Comparison of ENCODE assay signal across 8 mouse cellular contexts in the genomic region with DNA sequence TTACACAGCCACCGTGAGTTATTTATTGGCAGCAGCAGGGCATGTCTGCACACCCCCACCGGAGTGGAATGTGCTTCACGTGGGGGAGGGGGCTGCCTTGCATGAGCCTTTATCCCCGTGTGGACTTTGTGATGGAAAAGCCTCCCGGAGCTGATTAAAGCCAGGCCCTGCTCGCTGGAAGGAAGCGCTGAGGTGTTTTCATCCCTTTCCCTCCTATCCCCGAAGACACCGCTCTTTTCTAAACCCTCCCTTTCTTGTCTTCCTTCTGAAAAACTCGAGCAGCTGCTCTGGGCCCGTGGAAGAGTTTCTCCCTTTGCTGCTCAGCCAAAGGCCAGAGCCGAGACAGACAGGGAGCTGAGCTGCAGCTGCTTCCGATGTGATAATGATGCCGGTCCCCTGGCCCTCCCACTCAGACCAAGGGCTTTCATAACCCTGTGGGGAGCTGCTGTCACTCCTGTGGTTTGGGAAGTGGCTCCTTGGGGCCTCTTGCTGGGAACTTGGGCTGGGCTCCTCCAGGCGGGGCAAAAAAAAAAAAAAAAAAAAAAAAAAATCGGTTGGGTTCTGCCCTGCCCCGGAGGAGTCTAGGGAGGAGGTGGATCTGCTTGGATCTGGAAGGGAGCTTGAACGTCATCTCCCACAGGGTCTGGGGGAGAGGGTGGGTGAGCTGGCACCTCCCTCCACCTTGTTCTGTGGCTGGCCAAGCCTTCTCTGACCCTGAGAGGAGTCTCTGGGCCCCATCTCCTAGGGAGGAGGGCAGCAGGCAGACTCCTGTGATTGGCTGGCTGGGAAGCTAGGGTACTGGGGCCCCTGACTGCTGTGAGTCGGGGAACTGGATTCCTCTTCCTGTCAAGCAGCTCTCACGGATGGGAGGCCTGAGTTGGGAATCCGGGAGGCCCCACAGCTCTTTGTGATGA. TPM values are rescaled to one million over a fixed set of nuclear protein-coding genes. Genes with fewer than 3 reads are reported as not detected.
A peak's percentile ranks its signal among the peaks of the same experiment; 100 is the strongest.
DNase-seq lines count a peak whose midpoint lies in the region; ATAC-seq and TF ChIP-seq lines count a peak whose summit lies in the region.

No protein-coding gene starts in this region.

- H3K9me3 ChIP-seq in forebrain, embryonic 12.5 days: no peaks in the 10 kb centered on the region
- no peaks in the 10 kb centered on the region for H3K9me3 ChIP-seq in hindbrain, embryonic 11.5 days (ENCODE audit: control insufficient read depth, low read length)
- no peaks in the 10 kb centered on the region for H3K9me3 ChIP-seq in midbrain, embryonic 16.5 days (replicated peaks; ENCODE audit: control insufficient read depth, low read length, poor library complexity, severe bottlenecking)

- peaks cover 24% of the 10 kb centered on the region for H3K79me3 ChIP-seq in C2C12 (ENCODE audit: low read depth)

- H3K79me2 ChIP-seq in C2C12 (ENCODE audit: control insufficient read depth, insufficient read depth): peaks cover 34% of the 10 kb centered on the region

- H3ac ChIP-seq in C2C12 (ENCODE audit: control insufficient read depth, insufficient read length, low read depth): peak overlapping the region; percentile 69

- peak overlapping the region; percentile 96 for H3K27ac ChIP-seq in forebrain, embryonic 12.5 days
- H3K27ac ChIP-seq in hindbrain, embryonic 11.5 days (ENCODE audit: low read depth, low read length): peak overlapping the region; percentile 92
- peak overlapping the region; percentile 69 for H3K27ac ChIP-seq in midbrain, embryonic 16.5 days (ENCODE audit: low read length)

- peaks cover 32% of the 10 kb centered on the region for H3K36me3 ChIP-seq in C2C12 (ENCODE audit: control insufficient read depth, insufficient read depth)
- peaks cover 24% of the 10 kb centered on the region for H3K36me3 ChIP-seq in forebrain, embryonic 12.5 days (replicated peaks)
- no peaks in the 10 kb centered on the region for H3K36me3 ChIP-seq in hindbrain, embryonic 11.5 days (ENCODE audit: control insufficient read depth, insufficient read depth, low read length)
- no peaks in the 10 kb centered on the region for H3K36me3 ChIP-seq in midbrain, embryonic 16.5 days (ENCODE audit: control insufficient read depth, insufficient read depth, low read length)

- no peak for TF ChIP-seq CTCF in C2C12 (IDR thresholded peaks at IDR 0.05; ENCODE audit: control insufficient read depth, insufficient read depth, insufficient read length)

- H3K4me3 ChIP-seq in C2C12 (ENCODE audit: insufficient read depth, poor library complexity, severe bottlenecking): peak overlapping the region; percentile 84
- H3K4me3 ChIP-seq in forebrain, embryonic 12.5 days (replicated peaks): peak overlapping the region; percentile 77
- H3K4me3 ChIP-seq in hindbrain, embryonic 11.5 days (ENCODE audit: low read depth, low read length): peak overlapping the region; percentile 65
- H3K4me3 ChIP-seq in midbrain, embryonic 16.5 days (ENCODE audit: low read depth, low read length): peak overlapping the region; percentile 71

- no peaks in the 10 kb centered on the region for H3K27me3 ChIP-seq in C2C12 (ENCODE audit: control insufficient read depth, insufficient read depth, insufficient read length)
- no peaks in the 10 kb centered on the region for H3K27me3 ChIP-seq in forebrain, embryonic 12.5 days
- H3K27me3 ChIP-seq in hindbrain, embryonic 11.5 days (ENCODE audit: control insufficient read depth, insufficient read depth, low read length): no peaks in the 10 kb centered on the region
- H3K27me3 ChIP-seq in midbrain, embryonic 16.5 days (ENCODE audit: control insufficient read depth, insufficient read depth, low read depth, low read length): no peaks in the 10 kb centered on the region

- peaks cover 49% of the 10 kb centered on the region for H3K4me1 ChIP-seq in forebrain, embryonic 12.5 days
- H3K4me1 ChIP-seq in hindbrain, embryonic 11.5 days (replicated peaks; ENCODE audit: control insufficient read depth, insufficient read depth, low read length): peaks cover 13% of the 10 kb centered on the region
- peaks cover 30% of the 10 kb centered on the region for H3K4me1 ChIP-seq in midbrain, embryonic 16.5 days (ENCODE audit: control insufficient read depth, insufficient read depth, low read length)

- peak; percentile 77 for DNase-seq in adrenal gland, postnatal 10 days
- DNase-seq in hindbrain, embryonic 11.5 days (ENCODE audit: low spot score): peak; percentile 71
- peak; percentile 93 for DNase-seq in liver
- peak; percentile 69 to 76 for DNase-seq in thymus, adult 18-20 months
- no peak for DNase-seq in frontal cortex, postnatal 25 days (ENCODE audit: low spot score in 2 of 2)

- 0% methylated on average over 21 of the region's 21 CpGs for WGBS in forebrain, embryonic 12.5 days
- WGBS in hindbrain, embryonic 11.5 days: under 1% methylated on average over 21 of the region's 21 CpGs
- 1% methylated on average over 20 of the region's 21 CpGs for WGBS in midbrain, embryonic 16.5 days

- peak; percentile 44 for ATAC-seq in forebrain, embryonic 12.5 days (ENCODE audit: low FRiP score)
- ATAC-seq in hindbrain, embryonic 11.5 days (ENCODE audit: low FRiP score): peak; percentile 68
- ATAC-seq in midbrain, embryonic 16.5 days: peak; percentile 25; the same call in 1 of the 2 replicates

- H3K9ac ChIP-seq in forebrain, embryonic 12.5 days: peak overlapping the region; percentile 84
- H3K9ac ChIP-seq in hindbrain, embryonic 11.5 days (ENCODE audit: low read depth, low read length): peak overlapping the region; percentile 64
- H3K9ac ChIP-seq in midbrain, embryonic 16.5 days (ENCODE audit: low read depth, low read length): peak overlapping the region; percentile 68

- H3K4me2 ChIP-seq in forebrain, embryonic 12.5 days: peak overlapping the region; percentile 93
- peak overlapping the region; percentile 78 for H3K4me2 ChIP-seq in hindbrain, embryonic 11.5 days (replicated peaks; ENCODE audit: low read depth, low read length)
- peak overlapping the region; percentile 99 for H3K4me2 ChIP-seq in midbrain, embryonic 16.5 days (ENCODE audit: low read length)

TF ChIP-seq in C2C12, 6 proteins besides CTCF, POLR2A, EP300 and RAD21:
- TF ChIP-seq CEBPB (IDR thresholded peaks at IDR 0.05; ENCODE audit: low read depth): peak; percentile 28
- peak; percentile 76 for TF ChIP-seq MYOD1 (IDR thresholded peaks at IDR 0.05; ENCODE audit: control insufficient read depth, insufficient read length, low read depth)
- TF ChIP-seq MAX (IDR thresholded peaks at IDR 0.05): no peak
- no peak for TF ChIP-seq MYOG (IDR thresholded peaks at IDR 0.05; ENCODE audit: control insufficient read depth, extremely low read depth, insufficient read length)
- no peak for TF ChIP-seq FOSL1 (IDR thresholded peaks at IDR 0.05; ENCODE audit: insufficient read depth, low read length, poor library complexity, severe bottlenecking)
- TF ChIP-seq USF1 (IDR thresholded peaks at IDR 0.05; ENCODE audit: low read depth): no peak

RNA-seq across cellular contexts. Expression of a gene that starts 15.8 kb away (rescaled TPM):
- 42.6 TPM for polyA plus RNA-seq in C2C12 (2012; fragmentation: generic; extraction: Trizol)
- 10 to 100 TPM; 14.1 to 16.6 TPM for total RNA-seq in adrenal gland, postnatal 10 days (2021)
- polyA plus RNA-seq in forebrain, embryonic 12.5 days (2016; fragmentation: Nextera tagmentation; extraction: Ambion mirVana): 32.7 and 33.7 TPM in 2 replicates
- 30.8 and 31.0 TPM in 2 replicates for polyA plus RNA-seq in hindbrain, embryonic 11.5 days (2014; fragmentation: Nextera tagmentation; extraction: Ambion mirVana)
- 38.6 and 40.7 TPM in 2 replicates for polyA plus RNA-seq in midbrain, embryonic 16.5 days (2015; fragmentation: Nextera tagmentation; extraction: Ambion mirVana)

RNA-seq across cellular contexts. Expression of a gene that starts 15.9 kb away (rescaled TPM):
- 25.8 TPM for polyA plus RNA-seq in C2C12 (2012; fragmentation: generic; extraction: Trizol)
- 10 to 100 TPM; 38.1 to 39.8 TPM for total RNA-seq in adrenal gland, postnatal 10 days (2021)
- polyA plus RNA-seq in forebrain, embryonic 12.5 days (2016; fragmentation: Nextera tagmentation; extraction: Ambion mirVana): 38.5 and 41.5 TPM in 2 replicates
- 44.6 and 44.8 TPM in 2 replicates for polyA plus RNA-seq in hindbrain, embryonic 11.5 days (2014; fragmentation: Nextera tagmentation; extraction: Ambion mirVana)
- 47.0 and 47.7 TPM in 2 replicates for polyA plus RNA-seq in midbrain, embryonic 16.5 days (2015; fragmentation: Nextera tagmentation; extraction: Ambion mirVana)

RNA-seq across cellular contexts. Expression of a gene that starts 15.9 kb away (rescaled TPM):
- 1.3 TPM for polyA plus RNA-seq in C2C12 (2012; fragmentation: generic; extraction: Trizol)
- 1 to 10 TPM; 2.8 to 5.5 TPM for total RNA-seq in adrenal gland, postnatal 10 days (2021)
- polyA plus RNA-seq in forebrain, embryonic 12.5 days (2016; fragmentation: Nextera tagmentation; extraction: Ambion mirVana): 1.6 and 2.7 TPM in 2 replicates
- polyA plus RNA-seq in hindbrain, embryonic 11.5 days (2014; fragmentation: Nextera tagmentation; extraction: Ambion mirVana): 1.3 and 1.7 TPM in 2 replicates
- 1.3 and 2.0 TPM in 2 replicates for polyA plus RNA-seq in midbrain, embryonic 16.5 days (2015; fragmentation: Nextera tagmentation; extraction: Ambion mirVana)

RNA-seq across cellular contexts. Expression of a gene that starts 35.0 kb away (rescaled TPM):
- 3.2 TPM for polyA plus RNA-seq in C2C12 (2012; fragmentation: generic; extraction: Trizol)
- 1 to 10 TPM; 6.8 to 9.0 TPM for total RNA-seq in adrenal gland, postnatal 10 days (2021)
- polyA plus RNA-seq in forebrain, embryonic 12.5 days (2016; fragmentation: Nextera tagmentation; extraction: Ambion mirVana): 11.1 and 12.2 TPM in 2 replicates
- polyA plus RNA-seq in hindbrain, embryonic 11.5 days (2014; fragmentation: Nextera tagmentation; extraction: Ambion mirVana): 8.7 and 9.1 TPM in 2 replicates
- 5.3 and 7.3 TPM in 2 replicates for polyA plus RNA-seq in midbrain, embryonic 16.5 days (2015; fragmentation: Nextera tagmentation; extraction: Ambion mirVana)

Comparison
In these comparisons a context has a peak if more than half of its experiments do, and no peak if none do; other contexts are left out.
1. DNase-seq: peak in adrenal gland, postnatal 10 days (single experiment), hindbrain, embryonic 11.5 days (single experiment), liver (single experiment) and thymus, adult 18-20 months (2 of 2); none in frontal cortex, postnatal 25 days (0 of 2).
2. Peak in every context shown above with its lines, with median percentiles within 50 percentile points of each other: H3K4me3 ChIP-seq, ATAC-seq, H3K27ac ChIP-seq, H3K4me2 ChIP-seq and H3K9ac ChIP-seq.